Comparison of ENCODE assay signal across 30 mouse cellular contexts in the genomic region with DNA sequence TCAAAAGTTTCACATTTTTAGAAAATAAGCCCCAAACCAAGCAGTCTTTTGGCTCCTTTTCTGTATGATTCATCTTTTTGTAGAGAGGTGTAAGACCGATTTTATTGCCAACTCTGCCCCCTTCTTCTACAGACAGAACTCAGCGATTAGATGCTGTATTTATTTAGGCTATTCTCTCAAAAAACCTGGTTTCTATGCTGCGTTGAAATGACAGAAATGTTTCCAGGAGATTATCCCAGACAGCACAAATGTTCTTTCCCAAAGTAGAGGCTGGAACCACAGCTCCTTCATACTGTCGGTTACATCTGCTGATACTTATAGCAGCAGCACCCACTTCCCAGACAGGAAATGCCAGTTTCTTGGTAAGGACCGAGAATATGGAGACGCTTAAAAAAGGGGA. TPM values are rescaled to one million over a fixed set of nuclear protein-coding genes. Genes with fewer than 3 reads are reported as not detected.
DNase-seq lines count a peak whose midpoint lies in the region; ATAC-seq lines count a peak whose summit lies in the region.
"Had no signal": no experiment of that assay in that cellular context is flagged by ENCODE, and none has a peak within 500 bp of the region (broad histone marks: within the 10 kb centered on the region; RNA-seq: fewer than 3 reads in every experiment).

No protein-coding gene starts in this region.

- intact Hi-C loops in left cerebral cortex, postnatal 25 days (cut with DNase I): loop anchor here (5.0 kb wide), 2 partner anchors 298 to 482 kb away; a partner anchor contains a TSS
- intact Hi-C loops in left cerebral cortex, postnatal 36 days (cut with DNase I): loop anchor here (5.0 to 10.0 kb wide), 3 partner anchors 212 to 505 kb away; a partner anchor contains a TSS

- WGBS in forebrain, embryonic 11.5 days: 86% methylated on average over 6 of the region's 6 CpGs

- no peak overlapping the region for H3K27ac ChIP-seq in forebrain, embryonic 11.5 days (ENCODE audit: low read depth, low read length)
- H3K27ac ChIP-seq: embryonic facial prominence, embryonic 12.5 days; embryonic facial prominence, embryonic 15.5 days; forebrain, embryonic 12.5 days; forebrain, embryonic 15.5 days; heart, adult 2 months; heart, embryonic 10.5 days; heart, embryonic 13.5 days; hindbrain, embryonic 14.5 days; hindbrain, postnatal 0 days had no signal

- peak; percentile 20 to 68 for DNase-seq in frontal cortex, adult 2 months (ENCODE audit: extremely low spot score in 1 of 2, low spot score in 1 of 2)
- DNase-seq in frontal cortex, postnatal 10 days (ENCODE audit: low spot score in 2 of 2): no peak
- DNase-seq in left cerebral cortex, postnatal 25 days (ENCODE audit: low spot score in 2 of 2): peak; percentile 29 to 80
- no peak for DNase-seq in left cerebral cortex, postnatal 36 days (ENCODE audit: low spot score in 2 of 2)
- peak; percentile 77 for DNase-seq in brain, adult 2 months (ENCODE audit: low read depth, low spot score)
- no peak for DNase-seq in forebrain, embryonic 11.5 days (ENCODE audit: low spot score)
- DNase-seq: adrenal gland, postnatal 10 days; adrenal gland, postnatal 36 days; B cell, adult 2 months; cerebellum, adult 11 months; cerebellum, adult 2 months; cerebellum, adult 9-11 months; cerebellum, postnatal 25 days; gastrocnemius, postnatal 10 days; gastrocnemius, postnatal 36 days; heart, adult 2 months; heart, postnatal 14 days; heart, postnatal 4 days had no signal

- no peaks in the 10 kb centered on the region for H3K9me3 ChIP-seq in forebrain, embryonic 11.5 days (ENCODE audit: control insufficient read depth, low read length)
- H3K9me3 ChIP-seq: embryonic facial prominence, embryonic 12.5 days; embryonic facial prominence, embryonic 15.5 days; forebrain, embryonic 12.5 days; forebrain, embryonic 15.5 days; G1E; heart, embryonic 10.5 days; heart, embryonic 13.5 days had no signal

- H3K4me3 ChIP-seq in forebrain, embryonic 11.5 days (ENCODE audit: low read depth, low read length): no peak overlapping the region
- H3K4me3 ChIP-seq: embryonic facial prominence, embryonic 12.5 days; embryonic facial prominence, embryonic 15.5 days; forebrain, embryonic 12.5 days; forebrain, embryonic 15.5 days; heart, adult 2 months; heart, embryonic 10.5 days; heart, embryonic 13.5 days had no signal

- H3K36me3 ChIP-seq in forebrain, embryonic 11.5 days (ENCODE audit: control insufficient read depth, insufficient read depth, low read length): no peaks in the 10 kb centered on the region
- H3K36me3 ChIP-seq: embryonic facial prominence, embryonic 12.5 days; embryonic facial prominence, embryonic 15.5 days; forebrain, embryonic 12.5 days; forebrain, embryonic 15.5 days; G1E; heart, embryonic 10.5 days; heart, embryonic 13.5 days had no signal

- H3K9ac ChIP-seq in forebrain, embryonic 11.5 days (ENCODE audit: low read length): no peak overlapping the region
- H3K9ac ChIP-seq: embryonic facial prominence, embryonic 12.5 days; embryonic facial prominence, embryonic 15.5 days; forebrain, embryonic 12.5 days; forebrain, embryonic 15.5 days; heart, embryonic 13.5 days; hindbrain, embryonic 14.5 days had no signal

- H3K4me2 ChIP-seq in forebrain, embryonic 11.5 days (ENCODE audit: low read depth, low read length, severe bottlenecking): no peak overlapping the region
- H3K4me2 ChIP-seq: embryonic facial prominence, embryonic 12.5 days; embryonic facial prominence, embryonic 15.5 days; forebrain, embryonic 12.5 days; forebrain, embryonic 15.5 days; heart, embryonic 13.5 days; hindbrain, embryonic 14.5 days had no signal

- no peaks in the 10 kb centered on the region for H3K27me3 ChIP-seq in forebrain, embryonic 11.5 days (ENCODE audit: control insufficient read depth, insufficient read depth, low read length)
- H3K27me3 ChIP-seq: CH12.LX; embryonic facial prominence, embryonic 12.5 days; embryonic facial prominence, embryonic 15.5 days; forebrain, embryonic 12.5 days; forebrain, embryonic 15.5 days; heart, embryonic 13.5 days; Patski had no signal

- no peak for ATAC-seq in forebrain, embryonic 11.5 days (replicated peaks; ENCODE audit: low FRiP score)
- ATAC-seq: forebrain, embryonic 15.5 days; hindbrain, postnatal 0 days; inflammation-experienced regulatory T-cells, adult 6 months; Patski had no signal

- peaks cover 1% of the 10 kb centered on the region; the same call in 1 of the 2 replicates for H3K4me1 ChIP-seq in forebrain, embryonic 11.5 days (replicated peaks; ENCODE audit: control insufficient read depth, insufficient read depth, low read length)

RNA-seq across cellular contexts. Expression of a gene that starts 2.8 kb away (rescaled TPM):
- 52.0 TPM in 2 replicates for polyA plus RNA-seq in frontal cortex, adult 2 months (2012; rRNA removed)
- 100 to 1,000 TPM; 191 to 212 TPM for total RNA-seq in left cerebral cortex, postnatal 25 days (2021)
- total RNA-seq in left cerebral cortex, postnatal 36 days (2021): 100 to 1,000 TPM; 199 TPM
- polyA plus RNA-seq in forebrain, embryonic 11.5 days (2014; fragmentation: Nextera tagmentation; extraction: Ambion mirVana): 26.3 and 29.2 TPM in 2 replicates
- polyA plus RNA-seq: inflammation-experienced regulatory T-cells, adult 6 months had no signal

Comparison
In these comparisons a context has a peak if more than half of its experiments do, and no peak if none do; other contexts are left out.
1. DNase-seq: peak in frontal cortex, adult 2 months (2 of 2), left cerebral cortex, postnatal 25 days (2 of 2) and brain, adult 2 months (single experiment); none in frontal cortex, postnatal 10 days (0 of 2), left cerebral cortex, postnatal 36 days (0 of 2) and forebrain, embryonic 11.5 days (single experiment).